Mouse (Mus musculus): ENCODE data around the gene Stoml2. TPM values are rescaled to one million over a fixed set of nuclear protein-coding genes. Genes with fewer than 3 reads are reported as not detected.
A peak's percentile ranks its signal among the peaks of the same experiment; 100 is the strongest.

Gene Stoml2
- polyA plus RNA-seq (2015; fragmentation: Nextera tagmentation; extraction: Ambion mirVana): 237 and 238 TPM in 2 replicates

DNA sequence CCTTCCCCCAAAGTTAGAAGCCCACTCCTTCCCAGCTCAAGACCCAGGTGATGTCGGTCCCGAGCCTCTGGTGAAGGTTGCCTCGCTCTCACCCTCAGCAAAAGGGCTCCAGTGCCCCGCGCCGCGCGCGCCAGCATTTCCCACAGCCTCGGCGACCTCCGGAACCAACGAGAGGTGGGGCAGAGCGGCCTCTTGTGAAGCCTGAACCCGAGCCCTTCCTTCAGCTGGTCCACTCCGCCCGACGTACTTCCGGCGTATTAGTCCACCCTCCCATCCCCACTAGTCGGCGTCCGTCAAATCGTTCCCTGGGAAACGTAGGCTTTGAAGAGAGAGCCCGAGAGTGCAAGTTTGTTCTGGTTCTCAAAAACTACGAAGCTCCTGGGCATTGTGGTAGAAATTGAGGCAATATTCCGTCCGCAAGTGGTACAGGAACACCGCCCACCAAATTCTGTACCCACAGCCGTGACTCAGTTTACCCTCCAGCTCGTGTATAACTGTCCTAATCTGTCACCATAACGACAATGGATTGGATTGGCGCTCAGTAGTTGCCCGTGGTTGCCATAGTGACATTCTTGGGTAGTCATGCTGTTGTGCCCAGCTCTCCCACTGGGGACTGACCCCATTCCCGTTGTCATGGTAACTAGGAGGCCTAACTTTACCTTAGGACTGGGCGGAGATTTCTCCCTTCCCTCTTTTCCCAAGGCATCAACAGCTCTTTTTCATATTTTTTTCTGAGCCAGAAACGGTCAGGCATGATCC is at the start of gene Stoml2:
Gene Stoml2 (minus strand): TSS at position 474 of the 759 bp plus-strand sequence.
- WGBS: under 1% methylated on average over 38 of the region's 38 CpGs

DNA sequence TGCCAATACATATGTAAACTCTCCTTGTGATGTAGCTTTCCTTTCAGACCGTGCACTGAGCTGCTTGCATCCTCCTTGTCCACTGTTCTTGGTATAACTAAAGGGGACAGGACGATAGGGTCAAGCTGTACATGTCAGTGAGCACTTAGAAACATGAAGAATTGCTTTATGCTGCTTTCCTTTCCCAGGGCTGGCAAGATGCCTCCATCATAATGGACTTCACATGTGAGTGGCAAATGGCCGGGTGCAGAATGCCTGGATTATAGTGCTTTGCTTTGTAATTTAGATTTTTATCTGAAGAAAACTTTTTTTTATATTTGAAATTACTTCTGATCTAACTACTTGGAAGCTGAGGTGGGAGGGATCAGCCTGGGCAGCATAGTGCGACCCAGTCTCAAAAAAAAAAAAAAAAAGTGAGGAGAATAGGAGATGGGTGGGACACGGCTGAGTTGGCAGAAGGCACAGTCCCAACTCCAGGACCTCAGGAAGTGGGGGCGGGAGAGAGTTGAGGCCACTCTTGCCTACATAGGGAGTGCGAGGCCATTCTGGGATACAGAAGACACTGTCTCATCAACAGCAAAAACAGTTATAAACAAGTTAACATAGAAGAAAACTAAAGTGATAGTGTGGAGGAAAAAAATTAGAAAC is 46.7 kb upstream of the Stoml2 start:
- ATAC-seq: no peak
- no peak overlapping the region for H3K4me2 ChIP-seq (ENCODE audit: low read length)
- no peaks in the 10 kb centered on the region for H3K36me3 ChIP-seq (ENCODE audit: control insufficient read depth, insufficient read depth)
- WGBS: 53% methylated on average over 7 of the region's 7 CpGs
- H3K4me3 ChIP-seq (replicated peaks; ENCODE audit: low read length): no peak overlapping the region
- H3K27me3 ChIP-seq (replicated peaks; ENCODE audit: control insufficient read depth, insufficient read depth, low read length): no peaks in the 10 kb centered on the region
- H3K27ac ChIP-seq (ENCODE audit: low read length): no peak overlapping the region
- H3K9me3 ChIP-seq (ENCODE audit: control insufficient read depth, low read length): no peaks in the 10 kb centered on the region
- peaks cover 2% of the 10 kb centered on the region for H3K4me1 ChIP-seq (replicated peaks; ENCODE audit: control insufficient read depth, insufficient read depth, low read length)
- no peak overlapping the region for H3K9ac ChIP-seq (replicated peaks; ENCODE audit: low read depth, low read length)

More for the DNA sequence above, at the start of gene Stoml2:
- Histone ChIP-seq H3K27me3 (replicated peaks; ENCODE audit: control insufficient read depth, insufficient read depth, low read length) (no peaks in the 10 kb centered on the region), H3K27ac (ENCODE audit: low read length) (peak within 1 kb of the TSS; percentile 80), H3K9me3 (ENCODE audit: control insufficient read depth, low read length) (no peaks in the 10 kb centered on the region), H3K4me3 (replicated peaks; ENCODE audit: low read length) (peak within 1 kb of the TSS; percentile 72), H3K9ac (replicated peaks; ENCODE audit: low read depth, low read length) (peak within 1 kb of the TSS; percentile 86), H3K36me3 (ENCODE audit: control insufficient read depth, insufficient read depth) (peaks cover 27% of the 10 kb centered on the region), H3K4me2 (ENCODE audit: low read length) (peak within 1 kb of the TSS; percentile 75), H3K4me1 (replicated peaks; ENCODE audit: control insufficient read depth, insufficient read depth, low read length) (peaks cover 15% of the 10 kb centered on the region)
- ATAC-seq: peak; percentile 97

DNA sequence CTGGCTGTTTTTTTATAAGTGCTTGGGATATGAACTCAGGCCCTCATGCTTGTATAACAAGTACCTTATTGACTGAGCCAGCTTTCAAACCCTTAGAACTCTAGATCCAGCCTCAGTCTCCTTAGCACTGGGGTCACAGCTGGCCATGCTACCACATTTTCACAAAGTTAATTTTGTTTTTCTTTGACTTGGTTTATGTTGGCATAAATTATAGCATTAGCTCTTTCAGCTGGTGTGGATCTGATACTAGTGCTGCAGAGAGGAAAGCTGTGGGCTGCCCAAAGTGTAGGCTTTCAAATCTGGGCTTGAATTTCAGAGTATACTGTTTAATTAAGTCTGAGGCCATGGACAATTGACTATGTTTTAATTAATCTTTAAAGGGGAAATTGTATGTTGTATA is 43.4 kb upstream of the Stoml2 start:
- ATAC-seq: no peak

DNA sequence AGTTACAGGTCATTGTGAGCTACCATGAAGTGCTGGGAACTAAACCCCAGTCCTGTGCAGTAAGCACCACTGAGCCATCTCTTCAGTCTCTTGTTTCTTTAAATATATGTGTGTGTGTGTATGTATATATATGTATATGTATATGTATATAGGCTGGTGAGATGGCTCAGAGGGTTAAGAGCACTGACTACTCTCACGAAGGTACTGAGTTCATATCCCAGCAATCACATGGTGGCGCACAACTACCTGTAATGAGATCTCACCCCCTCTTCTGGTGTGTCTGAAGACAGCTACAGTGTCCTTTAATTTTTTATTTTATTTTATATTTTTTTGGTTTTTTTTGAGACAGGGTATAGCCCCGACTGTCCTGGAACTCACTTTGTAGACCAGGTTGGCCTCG is 34.0 kb upstream of the Stoml2 start:
- Histone ChIP-seq H3K27ac (ENCODE audit: low read length) (no peak overlapping the region), H3K9ac (replicated peaks; ENCODE audit: low read depth, low read length) (no peak overlapping the region), H3K9me3 (ENCODE audit: control insufficient read depth, low read length) (no peaks in the 10 kb centered on the region), H3K27me3 (replicated peaks; ENCODE audit: control insufficient read depth, insufficient read depth, low read length) (no peaks in the 10 kb centered on the region), H3K4me3 (replicated peaks; ENCODE audit: low read length) (no peak overlapping the region), H3K36me3 (ENCODE audit: control insufficient read depth, insufficient read depth) (no peaks in the 10 kb centered on the region), H3K4me1 (replicated peaks; ENCODE audit: control insufficient read depth, insufficient read depth, low read length) (peaks cover 5% of the 10 kb centered on the region), H3K4me2 (ENCODE audit: low read length) (no peak overlapping the region)
- WGBS: 98% methylated on average over 4 of the region's 4 CpGs
- ATAC-seq: no peak

More for the DNA sequence above, 43.4 kb upstream of the Stoml2 start:
- Histone ChIP-seq H3K4me1 (replicated peaks; ENCODE audit: control insufficient read depth, insufficient read depth, low read length) (peaks cover 2% of the 10 kb centered on the region), H3K9ac (replicated peaks; ENCODE audit: low read depth, low read length) (no peak overlapping the region), H3K36me3 (ENCODE audit: control insufficient read depth, insufficient read depth) (no peaks in the 10 kb centered on the region), H3K9me3 (ENCODE audit: control insufficient read depth, low read length) (no peaks in the 10 kb centered on the region), H3K27me3 (replicated peaks; ENCODE audit: control insufficient read depth, insufficient read depth, low read length) (no peaks in the 10 kb centered on the region), H3K4me3 (replicated peaks; ENCODE audit: low read length) (no peak overlapping the region), H3K27ac (ENCODE audit: low read length) (no peak overlapping the region), H3K4me2 (ENCODE audit: low read length) (no peak overlapping the region)

DNA sequence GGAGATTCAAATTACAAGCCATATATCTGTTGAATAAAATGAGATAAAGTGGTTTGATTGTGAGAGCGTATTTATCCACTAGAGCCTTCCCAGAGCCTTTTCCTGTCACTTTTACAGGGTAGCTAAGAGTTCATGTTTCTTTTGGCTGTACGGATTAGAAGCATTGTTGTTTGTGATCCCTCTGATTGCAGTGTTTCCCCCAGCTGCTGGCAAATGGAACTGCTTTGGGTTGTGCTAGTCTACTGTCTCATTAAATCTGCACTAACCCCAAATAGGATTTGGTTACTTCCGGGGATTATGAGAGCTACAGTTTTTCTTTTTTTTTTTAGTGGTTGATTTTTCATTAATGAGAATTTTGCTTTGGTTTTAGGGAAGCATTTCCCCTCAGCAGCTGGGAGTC is 28.8 kb upstream of the Stoml2 start:
- no peaks in the 10 kb centered on the region for H3K36me3 ChIP-seq (ENCODE audit: control insufficient read depth, insufficient read depth)
- H3K27me3 ChIP-seq (replicated peaks; ENCODE audit: control insufficient read depth, insufficient read depth, low read length): no peaks in the 10 kb centered on the region
- no peaks in the 10 kb centered on the region for H3K9me3 ChIP-seq (ENCODE audit: control insufficient read depth, low read length)
- H3K4me2 ChIP-seq (ENCODE audit: low read length): peak overlapping the region; percentile 65
- 0 out of 2 replicates have a peak overlapping the region, but pooled peaks have one; percentile 2 for H3K4me3 ChIP-seq (replicated peaks; ENCODE audit: low read length)
- ATAC-seq: no peak
- no peak overlapping the region for H3K9ac ChIP-seq (replicated peaks; ENCODE audit: low read depth, low read length)
- H3K4me1 ChIP-seq (replicated peaks; ENCODE audit: control insufficient read depth, insufficient read depth, low read length): peaks cover 18% of the 10 kb centered on the region
- 32% methylated on average over 3 of the region's 3 CpGs for WGBS
- no peak overlapping the region for H3K27ac ChIP-seq (ENCODE audit: low read length)

DNA sequence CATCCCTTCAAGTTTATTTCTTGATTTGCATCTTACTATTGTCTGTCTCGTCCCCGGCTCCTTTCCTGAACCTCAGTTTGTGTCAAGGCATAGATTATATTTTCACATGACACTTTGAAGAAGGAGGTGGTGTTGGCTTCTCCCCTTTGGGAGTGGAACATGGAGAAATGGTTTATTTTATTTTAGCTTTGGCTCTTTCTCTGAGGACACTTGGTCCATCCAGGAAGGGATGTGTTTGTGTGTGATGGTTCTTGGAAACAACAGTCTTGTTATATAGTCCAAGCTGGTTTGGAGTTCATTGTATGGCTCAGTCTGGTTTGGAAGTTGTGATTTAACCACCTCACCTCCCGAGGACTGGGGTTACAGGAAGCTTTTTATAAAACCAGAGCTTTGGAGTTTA is 28.2 kb upstream of the Stoml2 start:
- Histone ChIP-seq H3K27me3 (replicated peaks; ENCODE audit: control insufficient read depth, insufficient read depth, low read length) (no peaks in the 10 kb centered on the region), H3K4me1 (replicated peaks; ENCODE audit: control insufficient read depth, insufficient read depth, low read length) (peaks cover 18% of the 10 kb centered on the region), H3K9ac (replicated peaks; ENCODE audit: low read depth, low read length) (0 out of 2 replicates have a peak overlapping the region, but pooled peaks have one; percentile 10), H3K27ac (ENCODE audit: low read length) (no peak overlapping the region), H3K9me3 (ENCODE audit: control insufficient read depth, low read length) (no peaks in the 10 kb centered on the region), H3K36me3 (ENCODE audit: control insufficient read depth, insufficient read depth) (no peaks in the 10 kb centered on the region), H3K4me2 (ENCODE audit: low read length) (peak overlapping the region; percentile 65), H3K4me3 (replicated peaks; ENCODE audit: low read length) (peak overlapping the region; percentile 74)
- WGBS: 22% methylated on average over 3 of the region's 3 CpGs
- no peak for ATAC-seq

DNA sequence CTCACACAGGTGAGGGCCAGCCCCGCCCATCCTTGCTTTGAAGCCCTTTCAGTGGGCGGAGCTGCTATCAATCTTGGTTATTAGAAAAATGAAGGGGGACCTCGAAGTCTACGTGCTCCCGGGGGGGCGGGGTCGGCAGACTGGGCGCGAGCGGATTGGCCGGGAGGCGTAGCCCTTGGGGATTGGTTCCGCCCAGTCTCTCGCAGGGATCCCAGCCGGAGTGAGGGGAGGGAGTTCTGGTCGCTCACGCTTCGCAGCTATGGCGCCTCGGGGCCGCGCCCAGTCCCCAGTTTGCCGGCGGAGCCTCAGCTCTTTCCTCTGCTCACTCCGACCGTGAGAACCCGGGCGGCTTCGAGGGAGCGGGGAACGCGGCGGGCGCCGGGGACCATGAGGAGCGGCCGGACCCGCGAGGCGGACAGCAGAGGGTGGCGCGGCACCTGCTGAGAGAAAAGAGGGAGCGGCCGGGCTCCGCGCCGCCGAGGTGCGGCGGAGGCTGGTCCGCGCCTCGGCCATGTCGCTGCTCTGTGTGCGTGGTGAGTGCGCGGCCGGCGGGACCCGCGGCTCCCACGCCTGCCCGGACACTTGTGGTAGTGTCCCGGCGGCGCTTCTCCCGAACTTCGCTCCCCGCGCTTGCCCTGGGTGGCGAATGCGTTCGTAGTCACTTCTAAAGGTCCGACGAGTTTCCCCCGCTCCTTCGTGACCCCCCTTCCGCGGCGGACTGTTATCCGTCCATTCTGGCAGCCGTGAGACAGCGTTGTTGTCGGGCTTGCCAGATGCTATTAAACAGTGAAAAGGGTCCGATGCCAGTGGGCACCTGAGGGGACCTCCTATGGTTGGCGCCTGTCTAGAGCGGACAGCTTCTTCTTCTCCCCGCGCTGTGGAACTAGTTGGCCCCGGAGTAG is 27.5 kb upstream of the Stoml2 start, which contains the start of gene Unc13b:
Gene Unc13b (plus strand): TSS at position 201 of the 902 bp plus-strand sequence.
- Histone ChIP-seq H3K9me3 (ENCODE audit: control insufficient read depth, low read length) (no peaks in the 10 kb centered on the region), H3K4me2 (ENCODE audit: low read length) (peak within 1 kb of the TSS; percentile 65), H3K27ac (ENCODE audit: low read length) (peak within 1 kb of the TSS; percentile 88), H3K36me3 (ENCODE audit: control insufficient read depth, insufficient read depth) (no peaks in the 10 kb centered on the region), H3K4me3 (replicated peaks; ENCODE audit: low read length) (peak within 1 kb of the TSS; percentile 74), H3K27me3 (replicated peaks; ENCODE audit: control insufficient read depth, insufficient read depth, low read length) (no peaks in the 10 kb centered on the region), H3K4me1 (replicated peaks; ENCODE audit: control insufficient read depth, insufficient read depth, low read length) (peaks cover 18% of the 10 kb centered on the region), H3K9ac (replicated peaks; ENCODE audit: low read depth, low read length) (peak within 1 kb of the TSS; percentile 82)
- under 1% methylated on average over 86 of the region's 90 CpGs for WGBS
- ATAC-seq: peak; percentile 99

DNA sequence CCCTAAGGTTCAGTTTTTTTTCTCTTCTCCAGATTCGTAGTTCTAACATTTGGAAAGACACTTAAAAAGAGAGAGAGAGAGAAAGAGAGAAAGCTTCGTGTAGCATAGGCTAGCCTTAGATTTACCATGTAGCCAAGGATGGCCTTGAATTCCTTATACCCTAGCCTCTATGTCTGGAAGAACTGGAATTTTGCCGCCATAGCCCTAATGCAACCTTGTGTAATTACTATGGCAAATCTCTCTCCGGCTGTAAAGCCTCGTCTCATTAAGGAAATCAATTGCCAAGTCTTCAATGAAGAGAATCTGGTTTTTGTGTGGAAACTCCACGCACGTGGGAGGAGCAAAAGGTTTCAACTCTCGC is 26.9 kb upstream of the Stoml2 start:
- H3K9me3 ChIP-seq (ENCODE audit: control insufficient read depth, low read length): no peaks in the 10 kb centered on the region

DNA sequence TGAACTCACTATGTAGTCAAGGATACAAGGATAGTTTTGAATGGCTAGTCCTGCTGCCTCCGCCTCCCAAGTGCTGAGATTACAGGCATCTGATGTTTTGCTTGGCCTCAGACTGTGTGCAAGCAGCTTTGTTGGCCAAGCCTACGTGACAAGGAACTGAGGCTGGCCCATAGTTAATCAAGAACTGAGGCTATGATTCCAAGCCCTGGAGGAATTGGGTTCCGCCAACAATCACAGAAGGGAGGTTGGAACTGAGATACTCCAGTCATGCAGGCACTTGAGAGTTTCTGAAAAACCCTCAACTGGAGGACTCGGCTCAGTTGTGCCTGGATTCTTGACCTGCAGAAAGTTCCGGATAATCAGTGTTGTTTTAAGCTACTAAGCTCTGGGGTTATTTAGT is 26.1 kb upstream of the Stoml2 start:
- Histone ChIP-seq H3K36me3 (ENCODE audit: control insufficient read depth, insufficient read depth) (no peaks in the 10 kb centered on the region), H3K4me2 (ENCODE audit: low read length) (no peak overlapping the region), H3K9ac (replicated peaks; ENCODE audit: low read depth, low read length) (no peak overlapping the region), H3K4me3 (replicated peaks; ENCODE audit: low read length) (no peak overlapping the region), H3K27ac (ENCODE audit: low read length) (no peak overlapping the region), H3K27me3 (replicated peaks; ENCODE audit: control insufficient read depth, insufficient read depth, low read length) (no peaks in the 10 kb centered on the region), H3K9me3 (ENCODE audit: control insufficient read depth, low read length) (no peaks in the 10 kb centered on the region), H3K4me1 (replicated peaks; ENCODE audit: control insufficient read depth, insufficient read depth, low read length) (peaks cover 18% of the 10 kb centered on the region)
- ATAC-seq: no peak
- 91% methylated on average over 5 of the region's 5 CpGs for WGBS

More for the DNA sequence above, 26.9 kb upstream of the Stoml2 start:
- Histone ChIP-seq H3K9ac (replicated peaks; ENCODE audit: low read depth, low read length) (peak overlapping the region; percentile 42), H3K27me3 (replicated peaks; ENCODE audit: control insufficient read depth, insufficient read depth, low read length) (no peaks in the 10 kb centered on the region), H3K27ac (ENCODE audit: low read length) (peak overlapping the region; percentile 71), H3K4me3 (replicated peaks; ENCODE audit: low read length) (peak overlapping the region; percentile 74), H3K36me3 (ENCODE audit: control insufficient read depth, insufficient read depth) (no peaks in the 10 kb centered on the region), H3K4me2 (ENCODE audit: low read length) (peak overlapping the region; percentile 65), H3K4me1 (replicated peaks; ENCODE audit: control insufficient read depth, insufficient read depth, low read length) (peaks cover 18% of the 10 kb centered on the region)
- peak; percentile 49 for ATAC-seq
- WGBS: 14% methylated on average over 8 of the region's 8 CpGs

Measured in forebrain, embryonic 16.5 days (tissue).